Mouse (Mus musculus) frontal cortex, postnatal 14 days (tissue): ENCODE measurements at regions not wholly inside any gene's neighbourhood (a gene's known extent, or its start where the extent isn't known, plus 50 kb on each side); places are given as distances from the start of the nearest gene placed in this dataset.

ENCODE experiments used
- DNase-seq, 2 experiments: peaks; one replicate each; pipeline ENCODE4 v3.0.0; 2022; ENCODE audit warnings: low spot score in 2 of 2

- no peak for DNase-seq
Observed at GRCm38 (mm10) chr7:40422125-40422524, 476.0 kb upstream of the Vstm2b start.

DNA sequence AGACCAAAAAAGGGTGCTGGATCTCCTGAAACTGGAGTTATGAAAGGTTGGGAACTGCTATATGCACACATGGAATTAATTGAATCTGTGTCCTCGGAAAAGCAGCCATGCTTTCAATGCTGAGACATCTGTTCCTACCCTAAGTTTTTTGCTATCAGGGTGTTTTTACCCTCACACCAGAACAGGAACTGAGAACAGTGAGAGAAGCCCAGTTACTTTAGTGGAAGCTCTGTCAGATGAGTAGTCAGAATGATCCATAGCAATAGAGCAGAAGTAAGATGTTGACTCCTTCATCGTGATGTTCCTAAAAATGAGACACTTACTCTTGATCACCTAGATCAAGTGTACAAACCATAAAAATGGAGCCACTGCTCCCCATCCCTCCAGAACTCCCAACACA is 468.7 kb upstream of the Vstm2b start:
- no peak for DNase-seq

DNA sequence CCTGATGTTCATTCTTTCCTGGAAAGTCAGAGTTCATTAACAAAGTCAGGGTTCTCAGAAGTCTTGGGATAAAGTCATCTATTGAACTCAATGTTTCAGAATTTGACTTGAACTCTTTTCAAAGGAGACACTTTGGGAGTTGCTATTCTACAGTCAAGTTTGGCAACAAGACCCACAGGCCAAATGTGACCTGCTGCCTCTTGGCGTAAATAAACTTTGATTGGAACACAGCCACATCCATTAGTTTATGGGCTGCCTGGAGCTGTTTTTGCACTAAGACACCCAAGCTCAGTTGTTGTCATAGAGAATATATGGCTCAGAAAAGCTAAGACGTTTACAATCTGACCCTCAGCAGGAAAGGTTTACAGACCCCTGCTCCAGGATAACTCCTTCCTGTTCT is 464.2 kb upstream of the Vstm2b start:
- DNase-seq = no peak

GRCm38 (mm10) chr7:40441128-40441527 is 457.0 kb upstream of the Vstm2b start:
- no peak for DNase-seq

GRCm38 (mm10) chr7:40441786-40442185 is 456.3 kb upstream of the Vstm2b start:
- no peak for DNase-seq

- DNase-seq = no peak
Observed at GRCm38 (mm10) chr7:40466382-40466781, 431.7 kb upstream of the Vstm2b start.

DNA sequence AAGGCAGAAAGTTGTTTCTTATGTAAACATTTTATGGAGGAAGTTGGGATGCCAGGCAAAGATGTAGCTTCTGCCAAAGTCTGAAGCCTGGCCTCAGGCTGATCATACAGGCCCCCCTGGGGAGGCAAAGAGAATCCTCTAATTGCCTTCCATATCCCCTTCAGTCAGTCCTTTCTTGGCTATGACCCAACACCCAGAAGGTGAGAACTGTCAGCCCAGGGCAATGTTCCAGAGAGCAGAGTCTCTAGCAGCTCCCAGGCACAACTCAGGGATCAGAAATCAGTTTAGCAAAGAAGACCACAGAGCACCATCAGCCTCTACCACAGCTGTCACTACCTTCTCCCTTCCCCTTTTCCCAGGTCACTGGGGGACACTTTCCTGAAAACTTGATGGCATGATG is 410.9 kb upstream of the Vstm2b start:
- no peak for DNase-seq

GRCm38 (mm10) chr7:40522703-40523267 is 375.3 kb upstream of the Vstm2b start:
- no peak for DNase-seq

- DNase-seq = no peak
Observed at GRCm38 (mm10) chr7:40536601-40537000, 361.5 kb upstream of the Vstm2b start.

DNA sequence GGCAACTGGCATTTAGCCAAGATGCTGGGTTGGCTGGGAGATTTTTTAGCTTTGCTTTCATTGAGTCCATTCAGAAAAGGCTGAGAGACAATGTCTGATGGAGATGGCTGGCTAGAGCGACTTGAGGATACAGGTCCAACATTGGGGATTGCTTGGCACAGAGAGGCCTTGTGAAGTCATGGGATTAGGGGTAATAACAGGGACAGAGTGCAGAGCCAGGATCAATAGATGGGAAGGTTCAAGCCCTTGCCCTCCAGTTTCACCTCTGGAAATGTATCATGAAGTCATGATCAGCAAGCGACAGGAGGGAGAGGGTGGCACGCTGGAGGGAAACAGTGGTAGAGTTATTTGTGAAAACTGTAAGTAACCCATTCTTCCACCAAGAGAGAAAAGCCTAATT is 360.5 kb upstream of the Vstm2b start:
- no peak for DNase-seq

DNA sequence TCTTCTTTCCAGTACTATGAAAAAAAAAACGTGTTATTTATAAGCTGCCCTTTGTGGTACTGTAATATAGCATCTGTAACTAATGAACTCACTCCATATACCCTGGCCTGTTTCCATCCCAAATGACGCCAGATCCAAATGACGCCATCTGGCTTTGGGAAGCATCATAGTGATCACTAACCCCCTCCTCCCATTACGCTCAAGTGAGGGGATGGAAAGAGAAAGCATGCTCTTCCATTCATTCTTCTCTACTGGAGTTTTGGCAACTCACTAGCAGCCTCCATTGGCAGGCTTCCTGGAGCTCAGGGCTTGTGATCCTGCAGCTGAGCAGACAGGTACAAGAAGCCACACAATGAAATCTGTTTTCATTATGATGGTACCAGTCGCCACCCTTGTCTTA is 358.3 kb upstream of the Vstm2b start:
- no peak for DNase-seq

DNA sequence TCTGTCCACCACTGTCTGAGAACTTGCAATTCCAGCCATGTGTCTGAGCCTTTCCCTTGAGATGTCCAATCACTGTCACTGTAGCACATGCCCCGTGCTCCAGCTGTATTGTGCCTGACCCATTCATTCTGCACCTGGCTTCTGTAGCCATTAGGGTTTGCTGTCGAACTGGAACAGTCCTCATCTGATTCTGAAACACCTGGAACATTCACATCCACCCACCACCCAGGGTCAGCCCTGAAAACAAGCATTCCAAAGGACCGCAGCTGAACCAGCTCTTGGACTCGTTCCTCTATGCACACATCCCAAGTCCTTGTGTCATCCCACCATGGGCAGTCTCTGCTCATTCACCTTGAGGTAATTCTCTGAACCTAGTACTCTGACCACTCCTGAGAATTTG is 356.8 kb upstream of the Vstm2b start:
- DNase-seq = no peak

- no peak for DNase-seq
Observed at GRCm38 (mm10) chr7:40563447-40564118, 334.5 kb upstream of the Vstm2b start.

DNA sequence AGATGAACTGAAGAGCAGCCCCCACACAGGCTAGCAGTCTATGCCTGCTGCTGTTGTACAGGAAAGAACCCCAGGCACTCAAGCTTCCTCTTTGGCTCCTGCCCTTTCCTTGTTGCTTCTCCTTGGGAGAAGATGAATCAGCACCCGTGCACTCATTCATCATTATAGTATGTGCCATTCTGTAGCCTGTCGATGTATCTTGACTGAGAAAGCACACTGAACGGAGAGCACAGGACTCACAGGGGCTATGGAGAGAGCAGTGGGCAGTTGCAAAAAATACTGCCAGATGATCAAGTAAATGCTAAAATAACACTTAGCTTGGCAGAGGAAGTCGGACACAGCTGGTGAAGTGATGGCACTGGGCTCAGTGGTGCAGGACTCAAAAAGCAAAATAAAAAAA is 322.2 kb upstream of the Vstm2b start:
- no peak for DNase-seq

DNA sequence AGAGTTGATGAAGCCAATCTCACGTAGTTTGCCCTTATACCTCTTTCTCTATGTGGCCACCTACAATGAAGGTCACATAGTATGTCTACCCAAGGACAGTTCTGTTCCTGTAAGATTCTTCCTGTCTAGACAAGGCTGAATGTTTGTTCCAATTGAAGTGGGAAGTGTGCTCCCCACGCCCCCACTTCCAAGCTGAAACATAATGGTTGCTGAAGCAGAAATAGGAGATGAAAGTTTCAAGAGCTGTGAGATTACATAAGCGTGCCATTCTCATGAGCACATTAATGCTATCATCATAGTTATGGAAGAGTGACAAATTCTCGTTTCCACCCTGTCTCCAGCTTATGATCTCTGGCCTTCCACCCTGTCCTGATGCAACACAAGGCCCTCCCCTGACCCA is 320.8 kb upstream of the Vstm2b start:
- DNase-seq = no peak

DNA sequence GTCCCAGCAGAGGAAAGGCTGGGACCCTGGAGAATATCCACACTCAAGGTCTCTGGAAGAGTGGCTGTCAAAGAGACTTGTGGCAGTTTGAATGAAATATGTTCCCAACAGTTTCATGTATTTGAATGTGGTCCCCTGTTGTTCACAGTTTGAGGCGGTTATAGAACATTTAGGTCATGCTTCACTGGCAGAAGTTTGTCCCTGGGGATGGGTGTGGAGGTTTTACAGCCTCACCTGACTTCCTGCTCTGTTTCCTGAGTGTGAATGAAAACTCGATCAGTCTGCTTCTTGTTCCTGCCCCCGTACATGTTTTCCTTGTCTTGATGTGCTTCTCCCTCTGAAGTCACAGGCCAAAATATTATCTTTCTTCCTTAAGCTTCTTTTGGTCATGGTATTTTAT is 277.4 kb upstream of the Vstm2b start:
- no peak for DNase-seq

GRCm38 (mm10) chr7:40622811-40623210 is 275.3 kb upstream of the Vstm2b start:
- peak; percentile 46 to 64 for DNase-seq

- DNase-seq = no peak
Observed at GRCm38 (mm10) chr7:40623286-40623685, 274.8 kb upstream of the Vstm2b start.

DNA sequence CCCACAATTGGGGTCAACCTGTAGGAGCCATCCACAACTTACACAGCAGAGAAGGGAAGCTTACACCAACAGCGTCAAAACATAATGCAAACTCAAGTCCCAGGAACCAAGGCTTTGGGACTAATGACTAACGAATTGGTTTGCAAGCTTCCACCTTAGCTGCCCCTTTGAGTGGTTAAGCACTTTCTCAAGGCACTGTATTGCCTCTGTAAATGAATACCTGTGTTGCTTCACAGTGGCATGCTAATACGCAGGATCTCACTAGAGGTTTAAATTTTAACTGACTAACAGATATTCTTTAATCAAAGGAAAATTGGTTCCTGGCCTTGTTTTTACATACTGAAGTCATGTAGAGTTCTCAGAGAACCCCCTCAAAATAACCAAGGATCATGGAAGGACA is 261.8 kb upstream of the Vstm2b start:
- DNase-seq = no peak

DNA sequence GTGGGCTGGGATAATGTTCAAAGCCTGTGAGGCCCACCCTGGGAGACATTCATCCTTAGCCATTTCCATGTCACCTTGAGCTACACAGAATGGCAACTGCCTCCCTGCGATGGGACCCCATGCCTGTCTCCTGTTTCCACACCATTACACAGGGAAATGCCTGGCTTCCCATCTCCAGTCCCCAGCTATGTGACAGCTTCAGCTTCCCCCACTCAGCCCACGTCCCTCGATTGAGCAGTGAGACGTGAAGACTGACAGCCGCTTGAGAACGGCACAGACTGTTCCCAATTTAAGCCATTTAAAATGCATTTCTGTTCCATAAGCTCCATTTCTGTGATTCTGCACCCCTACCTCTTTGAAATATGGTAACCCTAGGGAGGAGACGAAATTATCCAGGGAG is 243.1 kb upstream of the Vstm2b start:
- peak in 1 of 2 experiments; percentile 17 for DNase-seq

- DNase-seq = no peak
Observed at GRCm38 (mm10) chr7:40655391-40655790, 242.7 kb upstream of the Vstm2b start.

DNA sequence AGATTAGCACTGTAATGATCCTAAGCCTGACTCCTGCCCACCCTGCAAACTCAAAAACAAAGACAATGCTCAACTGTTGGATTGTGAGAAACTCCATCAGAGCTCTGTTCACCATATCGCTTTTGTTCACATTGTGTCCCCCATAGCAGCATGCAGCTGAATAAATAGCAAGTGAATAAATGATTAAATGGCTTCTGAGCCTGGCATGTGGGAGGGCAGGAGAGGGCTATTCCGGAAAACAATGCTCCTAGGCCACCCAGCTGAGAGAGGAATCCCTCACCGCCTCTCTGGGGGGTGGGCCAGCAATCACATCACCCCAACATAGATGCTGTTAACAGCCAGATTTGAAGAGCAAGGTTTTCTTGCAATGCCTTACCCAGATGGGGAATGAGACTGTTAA is 238.5 kb upstream of the Vstm2b start:
- no peak for DNase-seq

- no peak for DNase-seq
Observed at GRCm38 (mm10) chr7:40663781-40664180, 234.3 kb upstream of the Vstm2b start.

GRCm38 (mm10) chr7:40666625-40667024 is 231.5 kb upstream of the Vstm2b start:
- DNase-seq = no peak
